Mouse (Mus musculus) embryo, embryonic 10.5 days (tissue): ENCODE measurements around the gene Lmf1.

Experiments used
- DNase-seq: peaks from one replicate; pipeline ENCODE4 v3.0.0-alpha.2; 2015; ENCODE audit warnings: low spot score

The Lmf1 gene

DNA sequence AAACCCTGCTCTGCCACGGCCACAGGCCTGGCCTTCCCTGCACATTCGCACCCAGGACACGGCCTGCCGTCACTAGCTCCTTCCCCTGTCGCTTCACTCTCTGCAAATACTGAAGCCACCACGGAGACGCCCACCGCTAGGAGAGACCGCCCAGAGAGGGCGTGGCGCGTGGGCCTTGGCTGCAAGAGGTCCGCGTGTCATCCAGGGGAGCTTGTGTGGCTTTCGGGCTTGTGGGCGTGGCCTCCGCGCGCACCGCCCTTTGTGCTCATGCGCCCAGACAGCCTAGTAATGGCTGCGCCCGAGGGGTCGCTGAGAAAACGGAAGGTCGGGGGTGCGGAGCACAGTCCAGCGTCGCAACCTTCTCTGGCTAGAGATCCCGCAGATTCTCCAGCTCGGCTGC lies at the start of gene Lmf1:
Gene Lmf1 (plus strand): TSS at position 166 of the 400 bp plus-strand sequence.
- DNase-seq = peak; percentile 98

DNA sequence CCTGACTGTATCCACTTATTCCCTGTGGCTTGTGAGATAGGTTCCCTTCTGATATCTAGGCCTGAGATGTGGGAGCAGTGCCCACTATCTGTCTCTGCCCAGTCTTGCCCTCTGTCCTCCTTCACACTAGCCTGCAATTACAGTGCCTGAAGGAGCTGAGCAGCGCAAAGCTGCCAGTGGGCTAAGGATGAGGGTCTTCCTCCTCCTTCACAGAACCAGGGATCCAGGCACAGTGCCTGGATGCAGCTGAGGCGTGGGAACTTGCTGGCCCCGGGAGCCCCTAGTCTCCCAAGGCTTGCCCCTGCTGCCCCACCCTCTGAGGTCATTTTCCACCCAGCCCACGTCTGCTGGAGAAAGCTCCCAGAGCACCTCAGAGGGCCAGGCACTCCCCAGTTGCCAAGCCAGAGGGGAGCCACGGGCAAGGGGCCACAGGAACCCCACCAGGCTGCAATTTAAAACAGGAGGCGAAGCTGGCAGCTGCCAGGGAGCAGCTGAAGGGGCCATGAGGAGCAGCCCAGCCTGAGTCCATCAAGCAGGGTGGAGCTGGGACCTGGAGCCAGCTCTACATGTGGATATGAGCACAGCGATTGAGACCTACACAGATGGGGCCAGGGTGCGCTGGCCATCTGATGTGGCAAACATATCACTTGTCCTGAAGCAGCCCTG lies 48.4 kb upstream of the Lmf1 start:
- DNase-seq = no peak

DNA sequence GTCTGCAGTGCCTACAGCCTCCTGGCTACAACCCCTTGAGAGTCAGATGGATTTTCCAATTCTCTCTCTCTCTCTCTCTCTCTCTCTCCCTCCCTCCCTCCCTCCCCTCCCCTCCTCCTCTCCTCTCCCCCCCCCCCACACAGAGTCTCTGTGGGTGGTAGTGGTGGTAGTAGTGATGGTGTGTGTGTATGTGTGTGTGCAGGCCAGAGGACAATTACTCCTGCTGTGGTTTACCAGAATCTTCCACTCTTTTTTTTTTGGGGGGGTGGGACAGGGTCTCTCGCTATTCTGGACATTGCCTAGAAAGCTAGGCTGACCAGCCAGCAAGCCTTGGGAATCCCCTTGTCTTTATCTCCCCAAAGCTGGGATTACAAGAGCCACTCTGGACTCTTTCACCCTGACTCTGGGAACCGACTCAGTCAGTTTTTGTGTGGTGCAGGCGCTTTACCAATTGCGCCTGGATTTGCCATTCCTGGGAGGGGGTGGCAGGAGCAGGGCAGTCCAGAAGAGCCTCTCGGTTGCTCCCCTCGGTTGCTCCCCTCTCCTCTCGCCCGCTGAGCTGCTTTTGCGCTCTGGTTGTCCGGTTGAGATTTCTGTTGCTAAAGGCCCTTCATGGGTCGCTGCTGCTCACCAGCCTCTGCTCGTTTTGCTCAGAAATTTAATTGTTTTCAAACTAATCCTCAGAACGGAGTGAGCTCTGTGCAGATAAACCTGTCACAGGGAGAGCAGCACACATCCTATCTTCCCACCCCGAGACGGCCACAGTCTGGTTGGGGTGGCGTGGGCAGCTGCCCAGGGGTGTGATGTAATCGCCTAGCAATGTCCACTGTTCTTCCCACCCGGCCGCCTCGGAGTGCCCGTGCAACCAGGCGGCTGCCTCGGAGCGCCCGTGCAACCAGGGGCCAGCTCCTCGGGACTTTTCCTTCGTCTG lies 39.7 kb upstream of the Lmf1 start:
- peak; percentile 27 for DNase-seq

DNA sequence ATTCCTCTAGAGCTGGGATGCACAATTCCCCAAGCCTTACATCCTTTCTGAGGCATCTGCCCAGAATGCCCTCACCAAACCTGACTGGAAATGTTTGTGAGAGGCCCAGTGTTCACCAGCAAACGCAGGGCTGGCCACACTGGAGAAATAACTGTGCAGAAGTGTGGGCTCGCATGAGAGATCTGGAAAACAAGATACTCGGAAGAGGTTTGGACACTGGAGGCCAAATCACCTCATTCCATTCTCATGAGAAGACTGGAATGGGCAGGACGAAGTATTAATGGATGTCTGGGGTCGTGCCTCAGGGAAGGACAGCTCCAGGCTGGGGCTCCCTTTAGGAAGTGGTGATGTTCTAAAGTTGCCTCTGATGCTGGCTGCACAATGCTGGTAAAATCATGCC lies 38.2 kb upstream of the Lmf1 start:
- DNase-seq = no peak

DNA sequence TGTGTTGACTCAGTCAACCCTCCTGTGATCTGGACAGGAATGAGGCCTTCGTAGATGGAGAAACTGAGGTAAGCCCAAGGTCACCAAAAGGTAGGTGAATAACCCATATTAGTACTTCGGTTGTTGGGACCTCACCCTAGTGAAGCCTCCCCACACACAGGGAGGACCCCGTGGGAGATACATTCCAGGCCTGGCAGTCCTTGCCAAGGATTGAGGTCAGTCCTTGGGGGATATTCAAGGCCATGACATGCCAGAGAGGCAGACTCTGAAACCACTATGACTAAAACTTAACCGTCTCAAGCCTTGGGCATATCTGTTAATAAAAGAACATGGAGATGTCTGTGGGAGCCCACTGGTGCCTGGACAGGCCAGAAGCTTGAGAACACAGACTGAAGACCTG lies 37.1 kb upstream of the Lmf1 start:
- DNase-seq = no peak

DNA sequence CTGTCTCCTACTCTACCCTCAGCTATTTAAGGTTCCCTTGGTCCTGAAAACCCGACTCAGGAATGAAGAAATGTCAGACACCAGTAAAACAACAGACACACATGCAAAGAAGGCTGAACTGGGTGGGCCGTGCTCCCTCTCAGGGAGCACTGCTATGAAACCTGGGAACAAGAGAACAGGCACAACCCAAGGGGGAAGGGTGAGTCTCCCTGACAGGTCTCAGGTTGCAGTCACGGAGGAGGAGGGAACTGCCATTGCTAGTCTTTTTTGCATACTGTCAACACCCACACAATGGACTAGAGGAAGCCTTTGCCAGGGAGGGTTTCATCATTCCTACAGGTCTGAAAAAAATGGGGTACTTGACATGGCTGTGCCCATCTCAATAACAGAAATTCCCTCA lies 31.9 kb upstream of the Lmf1 start:
- DNase-seq = no peak

DNA sequence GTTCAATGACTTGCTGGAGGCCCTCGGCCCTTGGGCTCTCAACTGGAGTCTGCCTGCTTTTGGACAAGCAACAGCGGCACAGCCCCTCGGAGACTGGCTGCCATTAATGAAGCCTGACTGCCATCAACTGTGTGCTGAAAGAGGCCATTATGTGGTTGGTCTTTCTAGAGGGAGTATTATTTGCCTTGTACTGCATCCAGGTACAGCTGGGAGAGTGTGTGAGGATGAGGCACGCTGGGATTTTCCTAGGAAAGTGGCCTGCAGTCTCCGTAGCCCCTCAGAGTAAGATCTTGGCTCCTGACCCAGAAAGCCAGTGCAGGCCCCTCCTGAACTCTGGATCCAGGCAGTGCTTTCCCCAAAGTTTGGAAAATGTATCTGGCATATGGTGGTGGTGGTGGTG lies 28.9 kb upstream of the Lmf1 start:
- no peak for DNase-seq

DNA sequence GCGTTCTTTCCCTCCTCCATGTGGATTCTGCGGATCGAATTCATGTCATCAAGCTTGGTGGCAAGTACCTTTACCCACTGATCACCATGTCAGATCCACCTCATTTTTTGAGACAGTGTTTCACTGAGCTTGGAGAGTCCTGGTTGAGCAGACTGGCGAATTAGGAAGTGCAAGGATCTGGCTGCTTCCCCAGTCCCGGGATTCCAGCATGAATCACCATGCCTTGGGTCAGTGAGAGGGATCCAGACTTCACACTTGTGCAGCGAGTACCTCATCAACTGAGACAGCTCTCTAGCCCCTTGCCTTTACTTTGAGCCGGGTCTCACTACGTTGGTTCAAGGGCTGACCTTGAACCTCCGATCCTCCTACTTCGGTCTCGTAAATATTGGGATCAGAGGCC lies 27.6 kb upstream of the Lmf1 start:
- DNase-seq = no peak

DNA sequence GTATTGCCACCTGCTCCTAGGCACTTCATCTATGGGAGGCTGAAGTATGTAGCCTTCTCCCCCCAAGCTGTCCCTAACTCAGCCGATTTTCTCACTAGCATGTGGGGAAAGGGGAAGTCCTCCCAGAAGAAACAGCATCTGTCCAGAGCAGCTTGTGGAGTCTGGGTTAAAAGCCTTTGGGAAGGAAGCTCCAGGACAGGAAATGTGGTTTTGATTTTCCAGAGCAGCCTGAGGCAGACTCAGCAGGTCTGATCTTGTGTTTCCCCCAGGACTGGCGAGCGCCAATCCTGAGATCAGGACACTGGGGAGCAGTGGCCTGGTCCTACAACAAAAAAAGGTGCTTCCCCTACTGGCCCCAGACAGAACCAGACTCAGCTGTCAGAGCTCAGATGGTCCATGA lies 23.7 kb upstream of the Lmf1 start:
- peak; percentile 69 for DNase-seq

DNA sequence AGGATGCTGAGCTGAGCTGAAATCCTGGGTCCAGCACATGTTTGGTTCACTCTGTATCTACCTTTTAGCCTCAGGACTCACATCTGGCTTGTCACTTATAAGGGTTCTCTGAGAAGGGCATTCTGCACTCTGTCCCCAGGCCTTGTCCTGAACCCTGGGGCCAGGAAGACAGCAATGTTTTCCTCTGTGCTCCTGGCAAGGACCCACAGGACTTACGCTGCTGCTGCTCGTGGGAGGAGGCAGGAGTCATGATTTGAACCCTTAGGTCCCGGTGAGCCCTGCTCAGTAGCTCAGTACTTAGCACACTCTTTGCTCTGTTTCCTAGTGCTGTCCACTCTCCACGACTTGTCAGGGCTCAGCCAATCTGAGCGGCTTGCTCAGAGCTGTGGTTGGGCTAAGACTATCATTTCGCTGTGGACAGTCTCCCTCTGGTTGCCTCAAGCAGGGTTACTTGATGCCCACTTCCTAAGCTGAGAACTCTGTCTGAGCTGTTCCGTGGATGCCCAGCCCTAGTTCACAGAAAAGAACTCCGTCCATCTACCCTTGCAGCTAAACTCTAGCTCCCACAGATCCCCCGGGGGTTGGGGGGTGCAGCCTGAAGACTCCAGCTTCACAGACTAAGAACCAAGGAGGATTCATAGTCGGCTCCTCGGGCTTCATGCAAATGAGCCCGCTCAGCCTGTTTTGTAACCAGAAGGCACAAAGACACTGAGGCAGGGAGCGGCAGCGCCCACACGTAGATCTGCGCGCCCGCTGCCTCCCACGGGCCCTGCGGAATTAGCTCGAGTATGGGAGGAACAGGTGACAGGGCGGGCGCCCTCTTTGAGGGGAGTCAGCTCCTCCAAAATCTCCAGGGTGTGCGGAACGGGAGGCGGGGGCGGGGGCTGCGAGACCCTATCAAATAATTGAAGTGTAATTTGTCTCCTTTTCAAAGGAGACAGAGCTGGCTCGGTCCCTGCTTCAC lies 22.9 kb upstream of the Lmf1 start:
- DNase-seq = peak; percentile 65

DNA sequence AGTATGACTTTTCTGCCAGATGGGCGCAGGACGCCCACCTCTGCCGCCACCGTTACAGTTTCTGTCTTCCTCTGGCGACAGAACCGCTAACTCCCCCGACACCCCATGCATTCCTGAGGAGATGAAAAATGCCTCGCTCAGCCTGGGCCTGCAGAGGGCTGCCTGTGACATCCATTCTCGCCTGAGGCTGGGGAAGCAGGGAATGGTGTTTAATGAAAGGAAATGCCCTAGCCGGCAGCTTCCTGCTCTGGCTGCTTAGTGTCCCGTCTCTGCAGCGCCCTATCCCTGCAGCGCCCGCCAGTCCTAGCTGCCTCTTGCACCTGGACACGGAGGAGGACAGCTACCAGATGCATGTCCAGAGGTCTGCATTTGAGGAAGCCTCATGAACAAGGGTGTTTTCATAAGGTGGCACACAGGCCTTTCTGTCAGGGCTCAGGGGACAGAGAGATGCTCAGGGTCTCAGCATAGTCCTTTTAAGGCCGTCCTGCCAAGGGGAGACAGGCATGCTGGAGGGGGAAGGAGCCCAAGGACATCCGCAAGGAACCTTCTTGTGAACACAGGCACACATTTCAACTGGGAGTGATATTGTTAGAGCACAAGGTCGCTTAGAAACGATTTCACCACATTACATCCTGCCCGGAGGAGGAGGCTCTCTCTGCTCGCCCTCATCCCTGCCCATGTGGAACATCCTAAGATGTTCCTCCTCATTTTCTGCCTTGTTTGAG lies 22.1 kb upstream of the Lmf1 start:
- peak; percentile 70 for DNase-seq

DNA sequence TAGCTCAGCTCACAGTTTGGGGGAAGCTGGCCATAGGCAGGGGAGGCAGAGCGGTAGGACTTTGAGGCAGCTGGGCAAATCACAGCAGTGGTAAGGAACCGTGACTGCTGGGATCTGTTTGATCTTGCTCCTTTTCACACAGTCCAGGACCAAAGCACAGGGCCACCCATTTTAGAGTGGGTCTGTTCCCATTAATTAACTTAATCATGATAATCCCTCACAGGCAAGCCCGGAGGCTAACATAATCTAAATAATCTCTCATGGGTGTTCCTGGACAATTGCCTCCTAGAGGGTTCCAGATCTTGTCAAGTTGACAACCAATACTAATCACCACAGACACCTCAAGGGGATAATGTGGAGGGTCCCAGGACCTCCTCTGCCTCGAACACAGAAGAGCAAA lies 19.3 kb upstream of the Lmf1 start:
- DNase-seq = no peak

DNA sequence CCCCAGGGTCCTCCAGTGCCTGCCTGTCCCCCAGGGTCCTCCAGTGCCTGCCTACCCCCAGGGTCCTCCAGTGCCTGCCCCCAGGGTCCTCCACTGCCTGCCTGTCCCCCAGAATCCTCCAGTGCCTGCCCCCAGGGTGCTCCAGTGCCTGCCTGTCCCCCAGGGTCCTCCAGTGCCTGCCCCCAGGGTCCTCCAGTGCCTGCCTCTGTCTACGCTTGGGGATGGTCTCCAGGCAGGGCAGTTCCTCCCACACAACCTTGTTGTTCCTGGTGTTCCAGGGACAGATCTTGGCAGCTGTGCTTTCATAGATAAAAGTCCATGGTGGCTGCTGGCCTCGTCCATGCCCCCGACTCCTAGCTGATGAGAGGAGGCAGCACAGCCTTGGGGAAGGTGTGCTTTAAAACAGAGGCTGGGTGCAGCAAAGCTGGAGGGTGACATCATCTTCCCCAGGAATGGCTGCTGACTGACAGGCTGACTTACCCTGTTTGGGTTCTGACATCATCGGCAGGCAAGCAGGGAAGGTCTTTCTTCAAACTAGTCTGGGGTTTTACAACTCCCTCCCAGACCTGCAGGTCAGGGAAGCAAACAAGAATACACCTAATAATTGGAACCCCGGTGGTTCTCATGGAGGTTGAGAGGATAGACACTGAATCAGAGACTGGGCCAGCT lies 18.2 kb upstream of the Lmf1 start:
- DNase-seq = no peak

DNA sequence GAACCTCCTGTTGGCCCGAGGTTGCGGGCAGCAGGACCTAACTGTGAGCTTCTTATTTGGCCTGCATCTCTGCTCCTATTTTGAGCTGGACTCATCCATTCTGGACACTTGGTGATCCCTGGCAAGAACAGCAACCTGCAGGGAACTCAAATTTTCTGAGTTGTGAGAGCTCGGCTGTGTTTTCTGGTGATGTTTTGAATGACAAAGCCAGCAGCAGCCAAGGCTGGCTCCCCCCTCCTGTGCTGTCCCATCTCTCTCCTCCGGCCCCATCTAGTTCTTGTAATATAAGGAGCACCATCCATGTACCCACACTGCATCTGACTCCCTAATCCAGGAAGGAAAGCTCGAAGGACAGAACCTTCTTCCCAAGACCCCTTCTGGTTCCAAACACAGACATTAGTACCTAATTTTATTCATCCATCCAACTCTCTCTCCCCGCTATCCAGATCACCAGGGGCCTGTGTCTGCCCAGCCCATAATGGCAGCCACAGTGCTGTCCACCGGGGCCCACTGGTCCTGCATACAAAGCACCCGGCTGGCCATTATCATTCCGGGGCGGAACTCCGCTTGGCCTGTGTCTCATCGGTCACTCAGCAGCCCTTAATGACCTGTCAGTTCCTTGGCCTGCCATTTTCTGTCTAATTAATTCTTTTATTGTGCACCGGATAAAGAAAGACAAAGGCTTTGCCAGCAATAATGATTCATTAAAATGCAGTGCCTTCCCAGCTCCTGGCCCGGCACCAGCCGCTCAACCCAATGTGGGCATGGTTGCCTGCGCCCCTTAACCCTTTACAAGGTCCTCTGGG lies 17.5 kb upstream of the Lmf1 start:
- DNase-seq = peak; percentile 80

DNA sequence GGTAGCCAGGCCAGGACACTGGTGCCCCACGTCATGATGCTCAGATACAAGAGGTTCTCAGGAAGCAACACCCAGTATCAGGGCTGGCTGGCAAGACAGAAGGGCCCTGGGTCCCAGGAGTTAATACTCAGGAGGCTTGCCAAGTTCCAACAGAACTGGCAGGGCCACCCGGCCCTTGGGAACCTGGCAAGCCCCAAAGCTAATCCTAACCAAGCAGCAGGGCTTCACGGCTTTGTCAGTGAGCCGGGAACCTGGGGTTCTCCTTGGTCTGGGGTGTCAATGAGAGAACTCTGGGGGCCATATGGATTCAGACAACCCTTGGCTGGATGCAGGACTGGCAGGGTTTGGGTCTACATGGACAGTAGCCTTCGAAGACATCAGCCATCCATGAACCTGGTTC lies 14.4 kb upstream of the Lmf1 start:
- no peak for DNase-seq

DNA sequence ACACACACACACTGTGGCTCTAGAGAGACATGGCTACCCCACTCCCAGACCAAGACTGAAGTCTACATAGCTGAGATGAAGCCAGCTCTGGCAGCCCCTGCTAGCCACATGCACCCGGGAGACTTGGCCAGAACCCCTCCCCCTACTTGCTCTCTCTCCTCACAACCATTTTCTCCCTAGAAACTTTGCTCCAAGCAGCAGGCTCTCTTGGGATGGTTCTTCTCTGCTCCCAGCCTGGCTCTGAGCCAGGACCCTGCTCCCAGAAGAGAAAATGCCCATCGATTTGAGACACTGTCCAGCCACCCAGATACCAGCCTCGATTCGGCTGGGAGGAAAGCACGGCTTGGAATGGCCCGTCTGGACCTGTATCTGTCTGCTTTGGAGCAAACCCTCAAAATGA lies 13.6 kb upstream of the Lmf1 start:
- peak; percentile 32 for DNase-seq

DNA sequence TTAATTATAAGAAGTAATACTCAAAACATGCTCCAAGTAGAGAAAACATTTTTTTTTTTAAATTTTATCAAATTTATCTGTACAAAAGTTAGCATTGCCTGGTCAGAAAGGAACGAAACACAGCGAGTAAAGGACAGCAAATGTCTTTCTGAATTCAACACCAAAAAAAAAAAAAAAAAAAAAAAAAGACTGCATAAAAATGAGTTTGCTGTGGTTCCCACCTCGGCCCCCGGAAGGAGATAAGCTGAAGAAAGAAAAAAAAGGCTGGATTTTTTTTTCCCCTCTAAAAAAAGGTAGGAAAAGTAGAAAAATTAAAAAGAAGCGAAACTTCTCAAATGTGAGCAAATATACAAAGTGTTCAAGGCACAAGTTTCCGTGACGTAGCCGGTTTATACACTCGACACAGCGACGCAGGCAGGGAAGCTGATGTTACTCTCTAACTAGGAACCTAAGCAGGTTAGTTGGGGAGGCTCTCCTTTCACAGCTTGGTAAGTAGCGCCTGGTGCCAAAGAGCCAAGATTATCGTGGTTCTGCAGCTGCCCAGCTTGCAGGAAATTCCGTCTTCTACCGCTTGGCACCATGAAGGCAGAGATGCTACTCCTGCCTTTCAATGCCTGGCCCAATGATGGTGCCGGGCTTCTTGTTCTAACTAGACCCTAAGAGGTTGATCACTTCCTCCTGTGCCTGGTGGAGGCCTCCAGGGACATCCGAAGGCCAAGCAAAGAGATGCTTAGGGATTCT lies 12.9 kb upstream of the Lmf1 start:
- DNase-seq = no peak

DNA sequence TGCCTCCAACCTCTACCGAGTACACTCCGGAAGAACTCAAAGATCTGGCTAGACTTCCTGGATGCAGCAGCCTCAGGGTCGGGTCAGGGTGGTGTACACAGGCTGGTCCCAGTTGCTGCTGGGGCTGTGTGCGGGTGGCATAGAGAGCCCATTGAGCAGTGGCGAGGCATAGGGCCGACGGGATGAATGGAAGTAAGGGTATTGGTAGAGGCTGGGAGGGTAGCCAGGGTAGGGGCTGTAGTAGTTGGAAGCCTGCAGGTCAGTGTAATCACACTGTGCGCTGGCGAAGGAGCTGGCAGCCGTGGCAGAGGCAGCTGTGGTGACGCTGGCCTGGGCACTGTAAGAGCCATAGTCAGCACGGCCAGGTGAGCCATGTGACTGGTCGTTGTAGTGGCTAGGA lies 11.6 kb upstream of the Lmf1 start:
- no peak for DNase-seq

DNA sequence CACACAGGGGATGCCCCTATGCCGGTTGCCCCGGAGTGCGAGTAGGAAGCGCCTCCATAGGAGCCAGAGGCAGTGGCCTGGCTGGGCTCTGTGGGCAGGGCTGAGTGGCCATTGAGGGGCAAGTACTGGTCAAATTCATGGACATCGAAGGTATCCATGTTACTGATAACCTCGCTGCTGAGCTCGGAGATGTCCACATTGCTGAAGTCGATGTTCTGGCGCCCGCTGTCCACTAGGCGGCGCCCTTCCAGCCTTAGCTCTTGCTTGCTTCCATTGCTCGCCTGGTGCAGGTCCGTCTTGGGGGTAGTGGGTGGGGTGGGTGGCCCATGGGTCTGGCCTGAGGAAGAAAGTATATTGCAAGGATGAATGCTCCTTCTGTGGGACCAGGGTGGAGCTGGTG lies 11.1 kb upstream of the Lmf1 start:
- peak; percentile 83 for DNase-seq

DNA sequence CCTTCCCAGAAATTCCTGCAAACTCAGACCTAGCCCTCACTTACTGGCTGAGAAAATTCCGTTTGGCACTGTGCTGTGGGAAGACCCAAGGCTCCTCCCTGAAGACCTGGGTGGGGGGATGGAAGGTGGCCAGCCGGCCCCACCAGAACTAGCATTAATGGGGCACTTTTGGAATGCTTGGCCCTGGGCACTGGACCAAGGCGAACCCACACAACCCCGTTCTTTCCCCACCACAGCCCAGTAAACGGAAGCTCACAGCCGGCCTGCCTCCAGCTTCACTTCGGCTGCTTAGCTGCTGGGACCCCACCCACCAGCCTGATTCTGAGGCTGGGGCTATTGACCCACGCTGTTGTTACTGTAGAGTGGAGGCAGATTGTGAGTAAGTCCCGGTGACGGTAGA lies 10.7 kb upstream of the Lmf1 start:
- DNase-seq = no peak
